Mouse (Mus musculus): ENCODE results near the gene Rrbp1.

DNA sequence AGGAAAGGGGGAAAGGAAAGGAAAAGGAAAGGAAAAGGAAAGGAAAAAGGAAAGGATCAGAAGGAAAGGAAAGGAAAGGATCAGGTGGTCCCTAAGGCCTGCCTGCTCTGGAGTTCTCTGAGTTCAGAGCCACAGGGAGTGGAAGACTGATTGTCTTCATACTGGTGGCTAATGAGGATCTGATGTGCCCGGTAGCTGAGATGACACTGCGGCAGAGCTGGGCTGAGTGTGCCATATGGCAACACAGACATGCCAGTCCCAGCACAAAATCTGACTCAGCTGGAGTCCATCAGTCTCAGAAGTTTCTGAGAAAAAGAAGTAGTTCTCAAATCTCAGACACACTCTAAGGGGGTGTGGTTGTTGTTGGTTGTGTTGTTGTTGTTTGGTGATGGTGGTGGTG lies 46.7 kb upstream of the Rrbp1 start:
- TF ChIP-seq GATA1 (IDR thresholded peaks at IDR 0.05; ENCODE audit: borderline replicate concordance, low read length): no peak
- TF ChIP-seq FLI1 (IDR thresholded peaks at IDR 0.05; ENCODE audit: low read length): no peak
